Mouse (Mus musculus): ENCODE results near the gene Eif4e2. TPM values are rescaled to one million over a fixed set of nuclear protein-coding genes. Genes with fewer than 3 reads are reported as not detected.

Gene Eif4e2
- polyA plus RNA-seq, 1 experiment = 127 TPM

GRCm38 (mm10) chr1:87203779-87204178 lies 9.9 kb upstream of the Eif4e2 start:
- Histone ChIP-seq H3K4me3 (ENCODE audit: control insufficient read depth, low read depth, low read length) (no peak overlapping the region), H3K27ac (ENCODE audit: control insufficient read depth, insufficient read depth, low read depth, low read length) (no peak overlapping the region), H3K36me3 (ENCODE audit: control insufficient read depth, insufficient read depth, low read length) (no peaks in the 10 kb centered on the region), H3K4me1 (ENCODE audit: control insufficient read depth, insufficient read depth, low read length) (no peaks in the 10 kb centered on the region; the same call in 1 of the 2 replicates), H3K27me3 (ENCODE audit: control insufficient read depth, insufficient read depth, low read length) (no peaks in the 10 kb centered on the region)
- TF ChIP-seq POLR2A (IDR thresholded peaks at IDR 0.05; ENCODE audit: control insufficient read depth, low read depth, low read length) (no peak), CTCF (IDR thresholded peaks at IDR 0.05; ENCODE audit: control insufficient read depth, insufficient read depth, insufficient replicate concordance, low read depth, low read length) (no peak)

- Histone ChIP-seq H3K4me1 (ENCODE audit: control insufficient read depth, insufficient read depth, low read length) (no peaks in the 10 kb centered on the region; the same call in 1 of the 2 replicates), H3K4me3 (ENCODE audit: control insufficient read depth, low read depth, low read length) (no peak within 1 kb of the TSS), H3K27ac (ENCODE audit: control insufficient read depth, insufficient read depth, low read depth, low read length) (no peak within 1 kb of the TSS), H3K27me3 (ENCODE audit: control insufficient read depth, insufficient read depth, low read length) (no peaks in the 10 kb centered on the region), H3K36me3 (ENCODE audit: control insufficient read depth, insufficient read depth, low read length) (no peaks in the 10 kb centered on the region)
- TF ChIP-seq POLR2A (IDR thresholded peaks at IDR 0.05; ENCODE audit: control insufficient read depth, low read depth, low read length) = no peak
- TF ChIP-seq CTCF (IDR thresholded peaks at IDR 0.05; ENCODE audit: control insufficient read depth, insufficient read depth, insufficient replicate concordance, low read depth, low read length) = no peak
These were observed 9.2 kb upstream of the Eif4e2 start, which contains the start of gene Chrng for GRCm38 (mm10) chr1:87204465-87204864. TSS of gene Chrng (plus strand) at chr1:87204657.

GRCm38 (mm10) chr1:87205038-87205437 lies 8.7 kb upstream of the Eif4e2 start:
- Histone ChIP-seq H3K27ac (ENCODE audit: control insufficient read depth, insufficient read depth, low read depth, low read length) (no peak overlapping the region), H3K4me1 (ENCODE audit: control insufficient read depth, insufficient read depth, low read length) (no peaks in the 10 kb centered on the region; the same call in 1 of the 2 replicates), H3K4me3 (ENCODE audit: control insufficient read depth, low read depth, low read length) (no peak overlapping the region), H3K36me3 (ENCODE audit: control insufficient read depth, insufficient read depth, low read length) (no peaks in the 10 kb centered on the region), H3K27me3 (ENCODE audit: control insufficient read depth, insufficient read depth, low read length) (no peaks in the 10 kb centered on the region)
- TF ChIP-seq POLR2A (IDR thresholded peaks at IDR 0.05; ENCODE audit: control insufficient read depth, low read depth, low read length) = no peak
- TF ChIP-seq CTCF (IDR thresholded peaks at IDR 0.05; ENCODE audit: control insufficient read depth, insufficient read depth, insufficient replicate concordance, low read depth, low read length) = no peak

- no peaks in the 10 kb centered on the region for H3K36me3 ChIP-seq (ENCODE audit: control insufficient read depth, insufficient read depth, low read length)
- H3K4me3 ChIP-seq (ENCODE audit: control insufficient read depth, low read depth, low read length) = no peak overlapping the region
- no peaks in the 10 kb centered on the region for H3K27me3 ChIP-seq (ENCODE audit: control insufficient read depth, insufficient read depth, low read length)
- H3K27ac ChIP-seq (ENCODE audit: control insufficient read depth, insufficient read depth, low read depth, low read length) = no peak overlapping the region
- H3K4me1 ChIP-seq (ENCODE audit: control insufficient read depth, insufficient read depth, low read length) = no peaks in the 10 kb centered on the region; the same call in 1 of the 2 replicates
- TF ChIP-seq CTCF (IDR thresholded peaks at IDR 0.05; ENCODE audit: control insufficient read depth, insufficient read depth, insufficient replicate concordance, low read depth, low read length) = no peak
- no peak for TF ChIP-seq POLR2A (IDR thresholded peaks at IDR 0.05; ENCODE audit: control insufficient read depth, low read depth, low read length)
These were observed 8.2 kb upstream of the Eif4e2 start for GRCm38 (mm10) chr1:87205502-87205901.

GRCm38 (mm10) chr1:87206339-87206738 lies 7.4 kb upstream of the Eif4e2 start:
- no peak for TF ChIP-seq POLR2A (IDR thresholded peaks at IDR 0.05; ENCODE audit: control insufficient read depth, low read depth, low read length)
- peak; percentile 11; the same call in 1 of the 2 replicates for TF ChIP-seq CTCF (IDR thresholded peaks at IDR 0.05; ENCODE audit: control insufficient read depth, insufficient read depth, insufficient replicate concordance, low read depth, low read length)
- no peak overlapping the region for H3K4me3 ChIP-seq (ENCODE audit: control insufficient read depth, low read depth, low read length)
- H3K27ac ChIP-seq (ENCODE audit: control insufficient read depth, insufficient read depth, low read depth, low read length) = no peak overlapping the region
- no peaks in the 10 kb centered on the region for H3K27me3 ChIP-seq (ENCODE audit: control insufficient read depth, insufficient read depth, low read length)
- H3K36me3 ChIP-seq (ENCODE audit: control insufficient read depth, insufficient read depth, low read length) = no peaks in the 10 kb centered on the region
- H3K4me1 ChIP-seq (ENCODE audit: control insufficient read depth, insufficient read depth, low read length) = no peaks in the 10 kb centered on the region; the same call in 1 of the 2 replicates

GRCm38 (mm10) chr1:87211431-87211830 lies 2.3 kb upstream of the Eif4e2 start:
- Histone ChIP-seq H3K27ac (ENCODE audit: control insufficient read depth, insufficient read depth, low read depth, low read length) (no peak overlapping the region), H3K27me3 (ENCODE audit: control insufficient read depth, insufficient read depth, low read length) (no peaks in the 10 kb centered on the region), H3K36me3 (ENCODE audit: control insufficient read depth, insufficient read depth, low read length) (no peaks in the 10 kb centered on the region), H3K4me3 (ENCODE audit: control insufficient read depth, low read depth, low read length) (no peak overlapping the region), H3K4me1 (ENCODE audit: control insufficient read depth, insufficient read depth, low read length) (peaks cover 8% of the 10 kb centered on the region)
- TF ChIP-seq CTCF (IDR thresholded peaks at IDR 0.05; ENCODE audit: control insufficient read depth, insufficient read depth, insufficient replicate concordance, low read depth, low read length) (no peak), POLR2A (IDR thresholded peaks at IDR 0.05; ENCODE audit: control insufficient read depth, low read depth, low read length) (no peak)

- TF ChIP-seq CTCF (IDR thresholded peaks at IDR 0.05; ENCODE audit: control insufficient read depth, insufficient read depth, insufficient replicate concordance, low read depth, low read length) (no peak), POLR2A (IDR thresholded peaks at IDR 0.05; ENCODE audit: control insufficient read depth, low read depth, low read length) (no peak)
- Histone ChIP-seq H3K4me1 (ENCODE audit: control insufficient read depth, insufficient read depth, low read length) (peaks cover 8% of the 10 kb centered on the region; the same call in 1 of the 2 replicates), H3K36me3 (ENCODE audit: control insufficient read depth, insufficient read depth, low read length) (no peaks in the 10 kb centered on the region), H3K27me3 (ENCODE audit: control insufficient read depth, insufficient read depth, low read length) (no peaks in the 10 kb centered on the region), H3K4me3 (ENCODE audit: control insufficient read depth, low read depth, low read length) (peak overlapping the region; percentile 95), H3K27ac (ENCODE audit: control insufficient read depth, insufficient read depth, low read depth, low read length) (no peak overlapping the region)
These were observed 1.0 kb downstream of the Eif4e2 start for GRCm38 (mm10) chr1:87214748-87215147.
